Mouse (Mus musculus): ENCODE measurements around the gene Gm13278. TPM values are rescaled to one million over a fixed set of nuclear protein-coding genes. Genes with fewer than 3 reads are reported as not detected.
"Not testable (repeated sequence)": the region's sequence is repeated elsewhere in the genome, so short reads cannot be mapped to it uniquely, and the experiment has no call there.

The Gm13278 gene
- polyA plus RNA-seq, 1 experiment = not detected

DNA sequence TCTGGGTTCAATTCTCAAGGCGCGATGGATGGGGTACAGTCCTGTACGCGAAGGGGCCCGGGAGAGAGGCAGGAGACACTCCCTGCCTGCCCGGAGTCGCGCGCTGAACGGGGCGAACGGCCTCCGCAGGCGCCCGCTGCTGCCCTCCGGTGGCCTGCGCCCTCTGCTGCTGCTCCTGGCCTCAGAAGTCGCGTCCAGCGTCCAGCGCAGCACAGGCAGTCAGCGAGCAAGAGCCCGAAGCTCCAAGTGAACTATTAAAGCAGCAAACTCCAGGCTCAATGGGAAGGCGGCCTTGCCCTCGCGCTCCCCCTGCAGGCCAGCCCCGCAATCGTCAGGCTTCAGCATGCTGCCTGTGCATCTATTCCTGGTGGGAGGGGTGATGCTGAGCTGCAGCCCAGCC is 30.9 kb upstream of the Gm13278 start:
- not testable (repeated sequence) for H3K79me2 ChIP-seq (ENCODE audit: control insufficient read depth, insufficient read depth); H3K79me3 ChIP-seq (ENCODE audit: low read depth); H3K27me3 ChIP-seq (ENCODE audit: control insufficient read depth, insufficient read depth, insufficient read length); H3K4me3 ChIP-seq (ENCODE audit: insufficient read depth, poor library complexity, severe bottlenecking); H3K36me3 ChIP-seq (ENCODE audit: control insufficient read depth, insufficient read depth); H3ac ChIP-seq (ENCODE audit: control insufficient read depth, insufficient read length, low read depth)

DNA sequence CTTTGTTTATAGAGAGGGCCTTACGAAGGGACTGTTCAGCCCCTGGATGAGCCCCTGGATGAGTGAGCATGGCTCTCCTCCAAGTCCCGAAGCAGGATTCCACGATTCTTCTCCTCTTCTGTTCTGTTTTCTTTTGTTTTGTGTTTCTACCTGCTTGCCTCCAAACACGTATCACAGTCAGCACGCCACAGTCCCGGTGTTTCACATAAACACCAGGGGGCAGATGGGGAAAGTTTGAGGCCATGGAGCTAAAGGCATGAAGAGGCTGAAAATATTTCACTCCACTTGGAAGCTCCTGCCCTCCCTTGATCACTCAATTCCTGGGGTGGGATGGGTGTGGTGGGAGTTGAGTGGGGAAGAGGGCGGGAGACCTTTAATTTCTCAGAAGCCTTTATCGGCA is 29.6 kb upstream of the Gm13278 start:
- not testable (repeated sequence) for H3K79me3 ChIP-seq (ENCODE audit: low read depth); H3K4me3 ChIP-seq (ENCODE audit: insufficient read depth, poor library complexity, severe bottlenecking); H3K27me3 ChIP-seq (ENCODE audit: control insufficient read depth, insufficient read depth, insufficient read length); H3ac ChIP-seq (ENCODE audit: control insufficient read depth, insufficient read length, low read depth); H3K36me3 ChIP-seq (ENCODE audit: control insufficient read depth, insufficient read depth); H3K79me2 ChIP-seq (ENCODE audit: control insufficient read depth, insufficient read depth)

DNA sequence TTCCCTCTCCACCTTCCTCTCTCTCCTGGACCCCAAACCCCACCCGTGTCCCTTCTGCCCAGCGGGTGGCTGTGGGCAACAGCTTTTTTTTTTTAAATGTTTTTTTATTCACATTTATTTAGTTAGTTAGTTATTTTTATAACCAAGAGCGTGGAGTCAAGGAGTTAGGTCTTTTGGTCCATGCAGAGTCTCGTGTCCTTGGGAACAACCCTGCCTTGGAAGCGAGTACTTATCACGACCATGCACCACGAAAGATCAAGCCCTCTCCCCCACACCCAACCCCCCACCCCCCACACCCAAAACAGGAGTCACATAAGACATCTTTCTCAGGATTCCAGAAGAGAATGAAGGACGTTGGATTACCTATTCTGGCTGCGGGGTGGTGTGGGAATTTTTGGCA is 29.0 kb upstream of the Gm13278 start:
- not testable (repeated sequence) for H3K79me3 ChIP-seq (ENCODE audit: low read depth); H3K36me3 ChIP-seq (ENCODE audit: control insufficient read depth, insufficient read depth); H3K4me3 ChIP-seq (ENCODE audit: insufficient read depth, poor library complexity, severe bottlenecking); H3K79me2 ChIP-seq (ENCODE audit: control insufficient read depth, insufficient read depth); H3K27me3 ChIP-seq (ENCODE audit: control insufficient read depth, insufficient read depth, insufficient read length); H3ac ChIP-seq (ENCODE audit: control insufficient read depth, insufficient read length, low read depth)

DNA sequence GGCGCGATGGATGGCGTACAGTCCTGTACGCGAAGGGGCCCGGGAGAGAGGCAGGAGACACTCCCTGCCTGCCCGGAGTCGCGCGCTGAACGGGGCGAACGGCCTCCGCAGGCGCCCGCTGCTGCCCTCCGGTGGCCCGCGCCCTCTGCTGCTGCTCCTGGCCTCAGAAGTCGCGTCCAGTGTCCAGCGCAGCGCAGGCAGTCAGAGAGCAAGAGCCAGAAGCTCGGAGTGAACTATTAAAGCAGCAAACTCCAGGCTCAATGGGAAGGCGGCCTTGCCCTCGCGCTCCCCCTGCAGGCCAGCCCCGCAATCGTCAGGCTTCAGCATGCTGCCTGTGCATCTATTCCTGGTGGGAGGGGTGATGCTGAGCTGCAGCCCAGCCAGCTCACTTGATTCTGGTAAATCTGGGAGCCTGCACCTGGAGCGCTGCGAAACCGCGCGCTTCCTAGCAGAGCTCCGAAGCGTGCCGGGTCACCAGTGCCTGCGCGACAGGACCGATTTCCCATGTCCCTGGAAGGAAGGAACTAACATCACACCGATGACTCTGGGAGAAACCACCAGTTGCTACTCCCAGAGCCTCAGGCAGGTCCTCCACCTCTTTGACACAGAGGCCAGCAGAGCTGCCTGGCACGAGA is 27.8 kb upstream of the Gm13278 start:
- H3K4me3 ChIP-seq (ENCODE audit: insufficient read depth, poor library complexity, severe bottlenecking); H3K36me3 ChIP-seq (ENCODE audit: control insufficient read depth, insufficient read depth); H3K79me2 ChIP-seq (ENCODE audit: control insufficient read depth, insufficient read depth); H3K79me3 ChIP-seq (ENCODE audit: low read depth); H3K27me3 ChIP-seq (ENCODE audit: control insufficient read depth, insufficient read depth, insufficient read length); H3ac ChIP-seq (ENCODE audit: control insufficient read depth, insufficient read length, low read depth): not testable (repeated sequence)

DNA sequence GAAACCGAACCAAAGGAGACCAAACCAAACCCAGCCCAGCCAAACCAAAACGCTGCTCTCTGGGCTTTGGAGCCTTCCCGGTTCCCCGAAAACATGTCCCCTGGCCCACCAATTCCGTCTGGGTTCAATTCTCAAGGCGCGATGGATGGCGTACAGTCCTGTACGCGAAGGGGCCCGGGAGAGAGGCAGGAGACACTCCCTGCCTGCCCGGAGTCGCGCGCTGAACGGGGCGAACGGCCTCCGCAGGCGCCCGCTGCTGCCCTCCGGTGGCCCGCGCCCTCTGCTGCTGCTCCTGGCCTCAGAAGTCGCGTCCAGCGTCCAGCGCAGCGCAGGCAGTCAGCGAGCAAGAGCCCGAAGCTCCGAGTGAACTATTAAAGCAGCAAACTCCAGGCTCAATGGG is 17.8 kb upstream of the Gm13278 start, which contains the start of gene Gm13290:
Gene Gm13290 (plus strand): TSS at position 301 of the 400 bp plus-strand sequence.
- H3K79me3 ChIP-seq (ENCODE audit: low read depth); H3K4me3 ChIP-seq (ENCODE audit: insufficient read depth, poor library complexity, severe bottlenecking); H3ac ChIP-seq (ENCODE audit: control insufficient read depth, insufficient read length, low read depth); H3K27me3 ChIP-seq (ENCODE audit: control insufficient read depth, insufficient read depth, insufficient read length); H3K36me3 ChIP-seq (ENCODE audit: control insufficient read depth, insufficient read depth); H3K79me2 ChIP-seq (ENCODE audit: control insufficient read depth, insufficient read depth): not testable (repeated sequence)

DNA sequence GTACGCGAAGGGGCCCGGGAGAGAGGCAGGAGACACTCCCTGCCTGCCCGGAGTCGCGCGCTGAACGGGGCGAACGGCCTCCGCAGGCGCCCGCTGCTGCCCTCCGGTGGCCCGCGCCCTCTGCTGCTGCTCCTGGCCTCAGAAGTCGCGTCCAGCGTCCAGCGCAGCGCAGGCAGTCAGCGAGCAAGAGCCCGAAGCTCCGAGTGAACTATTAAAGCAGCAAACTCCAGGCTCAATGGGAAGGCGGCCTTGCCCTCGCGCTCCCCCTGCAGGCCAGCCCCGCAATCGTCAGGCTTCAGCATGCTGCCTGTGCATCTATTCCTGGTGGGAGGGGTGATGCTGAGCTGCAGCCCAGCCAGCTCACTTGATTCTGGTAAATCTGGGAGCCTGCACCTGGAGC is 14.7 kb upstream of the Gm13278 start, which contains the start of gene Gm13289:
Gene Gm13289 (plus strand): TSS at position 301 of the 400 bp plus-strand sequence.
- H3K79me2 ChIP-seq (ENCODE audit: control insufficient read depth, insufficient read depth) = not testable (repeated sequence)

DNA sequence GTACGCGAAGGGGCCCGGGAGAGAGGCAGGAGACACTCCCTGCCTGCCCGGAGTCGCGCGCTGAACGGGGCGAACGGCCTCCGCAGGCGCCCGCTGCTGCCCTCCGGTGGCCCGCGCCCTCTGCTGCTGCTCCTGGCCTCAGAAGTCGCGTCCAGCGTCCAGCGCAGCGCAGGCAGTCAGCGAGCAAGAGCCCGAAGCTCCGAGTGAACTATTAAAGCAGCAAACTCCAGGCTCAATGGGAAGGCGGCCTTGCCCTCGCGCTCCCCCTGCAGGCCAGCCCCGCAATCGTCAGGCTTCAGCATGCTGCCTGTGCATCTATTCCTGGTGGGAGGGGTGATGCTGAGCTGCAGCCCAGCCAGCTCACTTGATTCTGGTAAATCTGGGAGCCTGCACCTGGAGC is 11.8 kb upstream of the Gm13278 start, which contains the start of gene Gm13272:
Gene Gm13272 (plus strand): TSS at position 301 of the 400 bp plus-strand sequence.
- H3K79me3 ChIP-seq (ENCODE audit: low read depth); H3ac ChIP-seq (ENCODE audit: control insufficient read depth, insufficient read length, low read depth); H3K36me3 ChIP-seq (ENCODE audit: control insufficient read depth, insufficient read depth); H3K27me3 ChIP-seq (ENCODE audit: control insufficient read depth, insufficient read depth, insufficient read length); H3K4me3 ChIP-seq (ENCODE audit: insufficient read depth, poor library complexity, severe bottlenecking); H3K79me2 ChIP-seq (ENCODE audit: control insufficient read depth, insufficient read depth): not testable (repeated sequence)

More for the DNA sequence above, 14.7 kb upstream of the Gm13278 start, which contains the start of gene Gm13289:
- not testable (repeated sequence) for H3K27me3 ChIP-seq (ENCODE audit: control insufficient read depth, insufficient read depth, insufficient read length); H3ac ChIP-seq (ENCODE audit: control insufficient read depth, insufficient read length, low read depth); H3K79me3 ChIP-seq (ENCODE audit: low read depth); H3K4me3 ChIP-seq (ENCODE audit: insufficient read depth, poor library complexity, severe bottlenecking); H3K36me3 ChIP-seq (ENCODE audit: control insufficient read depth, insufficient read depth)

DNA sequence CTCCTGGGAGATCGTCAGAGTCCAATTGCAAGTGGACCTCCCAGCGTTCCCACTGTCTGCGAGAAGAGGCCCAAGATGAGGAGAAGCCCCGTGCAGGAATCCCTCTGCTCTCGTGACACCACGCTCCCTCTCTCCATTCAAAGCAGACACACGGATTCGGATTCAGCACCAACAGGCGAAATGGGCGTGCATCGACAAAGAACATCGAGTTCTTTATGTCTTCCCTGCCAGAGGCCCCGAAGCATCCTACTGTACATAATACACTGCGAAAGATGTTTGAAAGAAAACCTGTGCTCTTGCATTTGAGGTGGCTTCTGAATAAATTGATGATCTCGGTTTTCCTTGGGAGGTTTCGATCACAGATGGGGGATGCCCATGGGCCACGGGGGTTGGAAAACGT is 11.0 kb upstream of the Gm13278 start:
- H3ac ChIP-seq (ENCODE audit: control insufficient read depth, insufficient read length, low read depth); H3K79me2 ChIP-seq (ENCODE audit: control insufficient read depth, insufficient read depth); H3K36me3 ChIP-seq (ENCODE audit: control insufficient read depth, insufficient read depth); H3K27me3 ChIP-seq (ENCODE audit: control insufficient read depth, insufficient read depth, insufficient read length); H3K4me3 ChIP-seq (ENCODE audit: insufficient read depth, poor library complexity, severe bottlenecking); H3K79me3 ChIP-seq (ENCODE audit: low read depth): not testable (repeated sequence)

DNA sequence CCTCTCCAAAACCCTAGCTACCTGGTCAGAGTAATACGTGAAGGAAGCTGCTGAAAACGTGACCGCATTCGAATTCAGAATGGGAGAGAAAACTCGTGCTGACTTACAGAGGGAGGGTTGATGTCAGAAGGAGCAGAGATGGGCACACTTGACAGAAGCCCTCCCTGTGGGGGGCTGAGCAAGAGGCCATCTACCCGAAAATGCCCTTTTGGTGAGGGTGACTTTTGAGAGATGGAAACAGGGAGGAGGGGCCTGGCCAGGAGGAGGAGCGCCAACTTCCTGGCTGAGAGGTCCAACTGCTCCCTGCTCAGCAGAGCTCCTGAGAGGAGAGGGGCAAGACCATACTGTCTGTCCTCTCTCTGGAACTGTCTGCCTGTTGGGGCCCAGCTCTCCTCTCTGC is 9.5 kb upstream of the Gm13278 start, which contains the start of gene Ifnz:
Gene Ifnz (plus strand): TSS at position 301 of the 400 bp plus-strand sequence.
- not testable (repeated sequence) for H3K4me3 ChIP-seq (ENCODE audit: insufficient read depth, poor library complexity, severe bottlenecking); H3ac ChIP-seq (ENCODE audit: control insufficient read depth, insufficient read length, low read depth); H3K36me3 ChIP-seq (ENCODE audit: control insufficient read depth, insufficient read depth); H3K79me3 ChIP-seq (ENCODE audit: low read depth); H3K27me3 ChIP-seq (ENCODE audit: control insufficient read depth, insufficient read depth, insufficient read length); H3K79me2 ChIP-seq (ENCODE audit: control insufficient read depth, insufficient read depth)

DNA sequence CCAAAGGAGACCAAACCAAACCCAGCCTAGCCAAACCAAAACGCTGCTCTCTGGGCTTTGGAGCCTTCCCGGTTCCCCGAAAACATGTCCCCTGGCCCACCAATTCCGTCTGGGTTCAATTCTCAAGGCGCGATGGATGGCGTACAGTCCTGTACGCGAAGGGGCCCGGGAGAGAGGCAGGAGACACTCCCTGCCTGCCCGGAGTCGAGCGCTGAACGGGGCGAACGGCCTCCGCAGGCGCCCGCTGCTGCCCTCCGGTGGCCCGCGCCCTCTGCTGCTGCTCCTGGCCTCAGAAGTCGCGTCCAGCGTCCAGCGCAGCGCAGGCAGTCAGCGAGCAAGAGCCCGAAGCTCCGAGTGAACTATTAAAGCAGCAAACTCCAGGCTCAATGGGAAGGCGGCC is 9.0 kb upstream of the Gm13278 start:
- H3K79me3 ChIP-seq (ENCODE audit: low read depth); H3K36me3 ChIP-seq (ENCODE audit: control insufficient read depth, insufficient read depth); H3K4me3 ChIP-seq (ENCODE audit: insufficient read depth, poor library complexity, severe bottlenecking); H3ac ChIP-seq (ENCODE audit: control insufficient read depth, insufficient read length, low read depth); H3K27me3 ChIP-seq (ENCODE audit: control insufficient read depth, insufficient read depth, insufficient read length); H3K79me2 ChIP-seq (ENCODE audit: control insufficient read depth, insufficient read depth): not testable (repeated sequence)

DNA sequence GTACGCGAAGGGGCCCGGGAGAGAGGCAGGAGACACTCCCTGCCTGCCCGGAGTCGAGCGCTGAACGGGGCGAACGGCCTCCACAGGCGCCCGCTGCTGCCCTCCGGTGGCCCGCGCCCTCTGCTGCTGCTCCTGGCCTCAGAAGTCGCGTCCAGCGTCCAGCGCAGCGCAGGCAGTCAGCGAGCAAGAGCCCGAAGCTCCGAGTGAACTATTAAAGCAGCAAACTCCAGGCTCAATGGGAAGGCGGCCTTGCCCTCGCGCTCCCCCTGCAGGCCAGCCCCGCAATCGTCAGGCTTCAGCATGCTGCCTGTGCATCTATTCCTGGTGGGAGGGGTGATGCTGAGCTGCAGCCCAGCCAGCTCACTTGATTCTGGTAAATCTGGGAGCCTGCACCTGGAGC is 5.9 kb upstream of the Gm13278 start, which contains the start of gene Gm13276:
Gene Gm13276 (plus strand): TSS at position 301 of the 400 bp plus-strand sequence.
- H3K79me2 ChIP-seq (ENCODE audit: control insufficient read depth, insufficient read depth); H3K27me3 ChIP-seq (ENCODE audit: control insufficient read depth, insufficient read depth, insufficient read length); H3K36me3 ChIP-seq (ENCODE audit: control insufficient read depth, insufficient read depth); H3K4me3 ChIP-seq (ENCODE audit: insufficient read depth, poor library complexity, severe bottlenecking); H3K79me3 ChIP-seq (ENCODE audit: low read depth); H3ac ChIP-seq (ENCODE audit: control insufficient read depth, insufficient read length, low read depth): not testable (repeated sequence)

DNA sequence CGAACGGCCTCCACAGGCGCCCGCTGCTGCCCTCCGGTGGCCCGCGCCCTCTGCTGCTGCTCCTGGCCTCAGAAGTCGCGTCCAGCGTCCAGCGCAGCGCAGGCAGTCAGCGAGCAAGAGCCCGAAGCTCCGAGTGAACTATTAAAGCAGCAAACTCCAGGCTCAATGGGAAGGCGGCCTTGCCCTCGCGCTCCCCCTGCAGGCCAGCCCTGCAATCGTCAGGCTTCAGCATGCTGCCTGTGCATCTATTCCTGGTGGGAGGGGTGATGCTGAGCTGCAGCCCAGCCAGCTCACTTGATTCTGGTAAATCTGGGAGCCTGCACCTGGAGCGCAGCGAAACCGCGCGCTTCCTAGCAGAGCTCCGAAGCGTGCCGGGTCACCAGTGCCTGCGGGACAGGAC is 2.9 kb upstream of the Gm13278 start, which contains the start of gene Gm13277:
Gene Gm13277 (plus strand): TSS at position 231 of the 400 bp plus-strand sequence.
- H3ac ChIP-seq (ENCODE audit: control insufficient read depth, insufficient read length, low read depth) = not testable (repeated sequence)

More for the DNA sequence above, 2.9 kb upstream of the Gm13278 start, which contains the start of gene Gm13277:
- H3K79me3 ChIP-seq (ENCODE audit: low read depth); H3K79me2 ChIP-seq (ENCODE audit: control insufficient read depth, insufficient read depth); H3K27me3 ChIP-seq (ENCODE audit: control insufficient read depth, insufficient read depth, insufficient read length); H3K4me3 ChIP-seq (ENCODE audit: insufficient read depth, poor library complexity, severe bottlenecking); H3K36me3 ChIP-seq (ENCODE audit: control insufficient read depth, insufficient read depth): not testable (repeated sequence)

Data from C2C12 (cell line).